In genomic region chr4:127024240-127024639, GRCm38 (mm10) we compare ENCODE assay signal across 8 mouse cellular contexts. TPM values are rescaled to one million over a fixed set of nuclear protein-coding genes. Genes with fewer than 3 reads are reported as not detected.
DNase-seq lines count a peak whose midpoint lies in the region; ATAC-seq and TF ChIP-seq lines count a peak whose summit lies in the region.

No protein-coding gene starts in this region.

- WGBS in heart, embryonic 15.5 days, result 31% methylated on average over 1 of the region's 1 CpGs

- intact Hi-C loops in heart, postnatal 14 days (cut with DNase I), result loop anchor here (10.0 kb wide), 1 partner anchor 221 kb away; the partner anchor contains the start of gene Smim12

- ATAC-seq in heart, embryonic 15.5 days (replicated peaks; ENCODE audit: insufficient number of reproducible peaks, insufficient read depth, low FRiP score, low read depth), result no peak

- no peak for TF ChIP-seq POLR2A in cortical plate, adult 2 months (IDR thresholded peaks at IDR 0.05; ENCODE audit: extremely low read depth, insufficient read depth, low read length)
- TF ChIP-seq POLR2A in myocyte (IDR thresholded peaks at IDR 0.05; ENCODE audit: insufficient read length, low read depth), result no peak

- H3K9ac ChIP-seq in heart, embryonic 15.5 days, result peak overlapping the region; percentile 100

- peaks cover 72% of the 10 kb centered on the region for H3K79me2 ChIP-seq in myocyte (ENCODE audit: control insufficient read depth, insufficient read depth)

- H3K4me3 ChIP-seq in heart, embryonic 15.5 days, result peak overlapping the region; percentile 74
- peak overlapping the region; percentile 61; the same call in 1 of the 2 replicates for H3K4me3 ChIP-seq in cortical plate, adult 2 months (ENCODE audit: insufficient read depth, low read length)
- peak overlapping the region; percentile 68 for H3K4me3 ChIP-seq in myocyte

- no peak for TF ChIP-seq CTCF in cortical plate, adult 2 months (IDR thresholded peaks at IDR 0.05; ENCODE audit: extremely low read depth, insufficient read depth, low read length)

- H3ac ChIP-seq in myocyte (ENCODE audit: control insufficient read depth, insufficient read length), result no peak overlapping the region

- peaks cover 52% of the 10 kb centered on the region for H3K36me3 ChIP-seq in heart, embryonic 15.5 days
- H3K36me3 ChIP-seq in myocyte (ENCODE audit: control insufficient read depth, insufficient read depth), result peaks cover 42% of the 10 kb centered on the region

- no peak for DNase-seq in heart, postnatal 14 days
- peak; percentile 23 for DNase-seq in induced T-regulatory cell, adult 2 months (ENCODE audit: low read depth)
- DNase-seq in layer of hippocampus, postnatal 10 days (ENCODE audit: low spot score in 2 of 2), result no peak
- no peak for DNase-seq in B cell, adult 2 months
- no peak for DNase-seq in layer of hippocampus, adult 11-12 months (ENCODE audit: low spot score)

- H3K4me2 ChIP-seq in heart, embryonic 15.5 days, result peak overlapping the region; percentile 88
- H3K4me2 ChIP-seq in myocyte (ENCODE audit: low read depth), result peak overlapping the region; percentile 93

- no peaks in the 10 kb centered on the region for H3K9me3 ChIP-seq in heart, embryonic 15.5 days (replicated peaks)

- no peaks in the 10 kb centered on the region for H3K27me3 ChIP-seq in heart, embryonic 15.5 days
- H3K27me3 ChIP-seq in myocyte (ENCODE audit: control insufficient read depth, insufficient read depth, insufficient read length), result no peaks in the 10 kb centered on the region

- H3K4me1 ChIP-seq in heart, embryonic 15.5 days (replicated peaks), result peaks cover 29% of the 10 kb centered on the region
- H3K4me1 ChIP-seq in cortical plate, adult 2 months (ENCODE audit: control insufficient read depth, insufficient read depth, low read length), result peaks cover 2% of the 10 kb centered on the region; the same call in 1 of the 2 replicates

- H3K27ac ChIP-seq in heart, embryonic 15.5 days, result no peak overlapping the region
- no peak overlapping the region for H3K27ac ChIP-seq in cortical plate, adult 2 months (ENCODE audit: insufficient read depth, low read length)

TF ChIP-seq in myocyte, 11 proteins besides CTCF, POLR2A, EP300 and RAD21:
- TF ChIP-seq USF1 (IDR thresholded peaks at IDR 0.05; ENCODE audit: low read depth), result no peak
- no peak for TF ChIP-seq POLR2AphosphoS2 (IDR thresholded peaks at IDR 0.05; ENCODE audit: insufficient read length, low read depth)
- TF ChIP-seq MAX (IDR thresholded peaks at IDR 0.05; ENCODE audit: low read depth), result no peak
- TF ChIP-seq REST (IDR thresholded peaks at IDR 0.05; ENCODE audit: insufficient read depth, insufficient read length), result no peak
- TF ChIP-seq CEBPB (IDR thresholded peaks at IDR 0.05; ENCODE audit: insufficient read depth, poor library complexity, severe bottlenecking), result no peak

RNA-seq across cellular contexts. Expression of gene Sfpq, which starts 3.1 kb away (rescaled TPM):
- polyA plus RNA-seq in heart, embryonic 15.5 days (2015; fragmentation: Nextera tagmentation; extraction: Ambion mirVana), result 42.1 and 43.2 TPM in 2 replicates
- total RNA-seq in heart, postnatal 14 days (2021), result 100 to 1,000 TPM; 116 to 127 TPM
- 111 and 114 TPM in 2 replicates for polyA plus RNA-seq in cortical plate, adult 2 months (2012; rRNA removed)
- 87.5 TPM for polyA plus RNA-seq in myocyte (2012; fragmentation: generic; extraction: Trizol)
- total RNA-seq in layer of hippocampus, postnatal 10 days (2021), result 100 to 1,000 TPM; 341 to 376 TPM

RNA-seq across cellular contexts. Expression of gene Zmym1, which starts 36.7 kb away (rescaled TPM):
- 9.1 and 13.0 TPM in 2 replicates for polyA plus RNA-seq in heart, embryonic 15.5 days (2015; fragmentation: Nextera tagmentation; extraction: Ambion mirVana)
- 1 to 10 TPM; 3.9 to 6.8 TPM for total RNA-seq in heart, postnatal 14 days (2021)
- polyA plus RNA-seq in cortical plate, adult 2 months (2012; rRNA removed), result 7.7 and 9.0 TPM in 2 replicates
- 1.6 TPM for polyA plus RNA-seq in myocyte (2012; fragmentation: generic; extraction: Trizol)
- total RNA-seq in layer of hippocampus, postnatal 10 days (2021), result 10 to 100 TPM; 12.5 to 13.9 TPM

RNA-seq across cellular contexts. Expression of gene Zmym6, which starts 52.9 kb away (rescaled TPM):
- polyA plus RNA-seq in heart, embryonic 15.5 days (2015; fragmentation: Nextera tagmentation; extraction: Ambion mirVana), result 11.2 and 12.9 TPM in 2 replicates
- 1 to 10 TPM; 8.1 to 9.2 TPM for total RNA-seq in heart, postnatal 14 days (2021)
- polyA plus RNA-seq in cortical plate, adult 2 months (2012; rRNA removed), result 40.3 and 48.0 TPM in 2 replicates
- polyA plus RNA-seq in myocyte (2012; fragmentation: generic; extraction: Trizol), result not detected
- 10 to 100 TPM; 30.5 to 31.8 TPM for total RNA-seq in layer of hippocampus, postnatal 10 days (2021)

RNA-seq across cellular contexts. Expression of gene Zmym4, which starts 56.3 kb away (rescaled TPM):
- 12.0 and 12.4 TPM in 2 replicates for polyA plus RNA-seq in heart, embryonic 15.5 days (2015; fragmentation: Nextera tagmentation; extraction: Ambion mirVana)
- 10 to 100 TPM; 26.0 to 27.8 TPM for total RNA-seq in heart, postnatal 14 days (2021)
- 22.2 and 22.4 TPM in 2 replicates for polyA plus RNA-seq in cortical plate, adult 2 months (2012; rRNA removed)
- polyA plus RNA-seq in myocyte (2012; fragmentation: generic; extraction: Trizol), result 6.7 TPM
- 10 to 100 TPM; 53.6 to 55.4 TPM for total RNA-seq in layer of hippocampus, postnatal 10 days (2021)

Comparison
In these comparisons a context has a peak if more than half of its experiments do, and no peak if none do; other contexts are left out.
1. RNA of gene Zmym6, which starts 52.9 kb away (polyA plus RNA-seq): 40.3 to 48.0 TPM in cortical plate, adult 2 months and 11.2 to 12.9 TPM in heart, embryonic 15.5 days; not detected in myocyte (single experiment); every median in the first group is over 10 times any median in the second.
2. Peak in every context shown above with its lines, with median percentiles within 50 percentile points of each other: H3K4me3 ChIP-seq.